Comparison of ENCODE assay signal across 8 mouse cellular contexts in the genomic region with DNA sequence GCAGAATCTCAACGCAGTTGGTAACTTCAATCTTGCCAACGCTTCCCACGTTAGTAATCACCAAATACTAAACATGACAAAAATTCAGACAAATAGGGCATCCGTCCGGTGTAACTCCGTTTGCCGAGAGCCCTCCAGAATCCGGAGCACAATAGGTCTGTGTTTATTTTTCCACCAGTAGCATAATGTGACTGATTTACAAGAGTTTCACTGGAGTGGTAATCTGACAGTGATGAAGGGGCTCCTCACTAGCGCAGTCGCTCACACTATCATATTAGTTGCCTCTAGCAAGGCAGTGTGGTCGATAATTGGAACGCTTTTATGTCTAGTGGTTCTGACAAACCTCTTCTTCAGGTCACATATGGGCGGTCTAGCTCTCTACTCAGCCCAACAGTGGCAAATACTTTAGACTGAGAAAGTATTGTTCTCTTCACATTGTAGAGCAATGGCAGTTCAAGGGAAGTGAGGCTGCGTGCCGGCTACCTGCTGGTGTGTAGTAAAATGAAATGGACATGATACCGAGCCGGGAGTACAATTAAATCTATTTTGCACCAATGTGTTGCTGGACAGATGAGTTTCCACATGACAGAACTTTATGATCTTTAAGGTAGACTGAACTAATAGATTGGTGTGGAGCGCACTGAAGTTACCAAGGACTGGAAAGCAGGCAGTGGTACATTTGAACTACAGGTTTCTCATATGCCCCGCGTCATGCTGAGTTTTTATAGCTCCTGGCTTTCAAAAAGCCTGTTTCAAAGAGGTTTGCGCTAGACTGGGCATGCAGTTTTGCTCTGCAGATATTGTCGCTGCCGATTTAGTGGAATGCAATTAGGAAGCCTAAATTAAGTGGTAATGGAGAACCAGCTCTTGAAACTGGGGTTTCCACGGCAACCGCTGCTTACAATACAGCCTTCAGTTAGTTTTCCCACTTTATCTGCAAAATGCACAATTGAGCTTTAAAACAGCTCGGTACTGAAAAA.
A peak's percentile ranks its signal among the peaks of the same experiment; 100 is the strongest.
DNase-seq lines count a peak whose midpoint lies in the region; ATAC-seq and TF ChIP-seq lines count a peak whose summit lies in the region.
"Had no signal": no experiment of that assay in that cellular context is flagged by ENCODE, and none has a peak within 500 bp of the region (broad histone marks: within the 10 kb centered on the region; RNA-seq: fewer than 3 reads in every experiment).

No protein-coding gene starts in this region.

- H3K4me2 ChIP-seq in forebrain, embryonic 13.5 days, result peak overlapping the region; percentile 64
- H3K4me2 ChIP-seq in limb, embryonic 14.5 days (replicated peaks; ENCODE audit: low read depth, low read length, severe bottlenecking), result peak overlapping the region; percentile 44

- no peaks in the 10 kb centered on the region for H3K9me3 ChIP-seq in forebrain, embryonic 13.5 days (replicated peaks)
- H3K9me3 ChIP-seq in limb, embryonic 14.5 days (ENCODE audit: control insufficient read depth, low read length), result no peaks in the 10 kb centered on the region

- H3K4me3 ChIP-seq in forebrain, embryonic 13.5 days, result peak overlapping the region; percentile 32
- peak overlapping the region; percentile 7; the same call in 1 of the 2 replicates for H3K4me3 ChIP-seq in limb, embryonic 14.5 days (replicated peaks; ENCODE audit: low read length)
- no peak overlapping the region for H3K4me3 ChIP-seq in thymus, adult 2 months (ENCODE audit: control insufficient read depth, insufficient read depth, low read length)

- H3K27ac ChIP-seq in forebrain, embryonic 13.5 days, result peak overlapping the region; percentile 88
- H3K27ac ChIP-seq in limb, embryonic 14.5 days (replicated peaks; ENCODE audit: low read depth, low read length), result no peak overlapping the region
- no peak overlapping the region for H3K27ac ChIP-seq in thymus, adult 2 months (ENCODE audit: control insufficient read depth, insufficient read depth, low read length)
- H3K27ac ChIP-seq: liver, embryonic 14.5 days had no signal

- H3K9ac ChIP-seq in forebrain, embryonic 13.5 days, result peak overlapping the region; percentile 50
- no peak overlapping the region for H3K9ac ChIP-seq in limb, embryonic 14.5 days (ENCODE audit: low read depth, low read length, severe bottlenecking)
- H3K9ac ChIP-seq: liver, embryonic 14.5 days had no signal

- no peak for TF ChIP-seq CTCF in thymus, adult 2 months (IDR thresholded peaks at IDR 0.05; ENCODE audit: borderline replicate concordance, control insufficient read depth, extremely low read depth, insufficient read depth, low read length, poor library complexity)

- peak; percentile 71 for DNase-seq in embryo, embryonic 11 days
- peak; percentile 12 for DNase-seq in kidney, postnatal 14 days
- DNase-seq in limb, embryonic 14.5 days (ENCODE audit: low spot score), result peak; percentile 34
- DNase-seq in adrenal gland, postnatal 4 days (ENCODE audit: low spot score in 2 of 2), result no peak
- DNase-seq in thymus, adult 2 months, result no peak

- WGBS in forebrain, embryonic 13.5 days, result 4% methylated on average over 26 of the region's 26 CpGs
- WGBS in limb, embryonic 14.5 days, result 24% methylated on average over 26 of the region's 26 CpGs
- WGBS in thymus, adult 2 months, result 85% methylated on average over 26 of the region's 26 CpGs

- no peak for TF ChIP-seq POLR2A in limb, embryonic 14.5 days (IDR thresholded peaks at IDR 0.05; ENCODE audit: borderline replicate concordance, extremely low read depth, insufficient read depth, insufficient read length)
- TF ChIP-seq POLR2A in thymus, adult 2 months (IDR thresholded peaks at IDR 0.05; ENCODE audit: control insufficient read depth, extremely low read depth, insufficient read depth, low read length, poor library complexity), result no peak

- H3K36me3 ChIP-seq in forebrain, embryonic 13.5 days (ENCODE audit: poor library complexity, severe bottlenecking), result no peaks in the 10 kb centered on the region
- H3K36me3 ChIP-seq in limb, embryonic 14.5 days (ENCODE audit: control insufficient read depth, insufficient read depth, low read length), result no peaks in the 10 kb centered on the region
- no peaks in the 10 kb centered on the region for H3K36me3 ChIP-seq in thymus, adult 2 months (ENCODE audit: control insufficient read depth, insufficient read depth, low read length)

- peak; percentile 82 for ATAC-seq in forebrain, embryonic 13.5 days
- no peak for ATAC-seq in limb, embryonic 14.5 days (ENCODE audit: low FRiP score, low read depth)
- ATAC-seq in megakaryocyte-erythroid progenitor cell, adult 5-6 weeks (replicated peaks; ENCODE audit: low FRiP score, low TSS enrichment, poor library complexity, severe bottlenecking), result no peak

- H3K4me1 ChIP-seq in forebrain, embryonic 13.5 days, result peaks cover 54% of the 10 kb centered on the region
- peaks cover 10% of the 10 kb centered on the region; the same call in 1 of the 2 replicates for H3K4me1 ChIP-seq in limb, embryonic 14.5 days (ENCODE audit: control insufficient read depth, insufficient read depth, low read length)
- no peaks in the 10 kb centered on the region for H3K4me1 ChIP-seq in thymus, adult 2 months (replicated peaks; ENCODE audit: control insufficient read depth, insufficient read depth, low read length)

- H3K27me3 ChIP-seq in forebrain, embryonic 13.5 days, result no peaks in the 10 kb centered on the region
- H3K27me3 ChIP-seq in limb, embryonic 14.5 days (ENCODE audit: control insufficient read depth, insufficient read depth, low read length), result no peaks in the 10 kb centered on the region
- H3K27me3 ChIP-seq in thymus, adult 2 months (ENCODE audit: control insufficient read depth, insufficient read depth, low read length), result no peaks in the 10 kb centered on the region

Comparison
In these comparisons a context has a peak if more than half of its experiments do, and no peak if none do; other contexts are left out.
1. DNase-seq: peak in embryo, embryonic 11 days (single experiment), kidney, postnatal 14 days (single experiment) and limb, embryonic 14.5 days (single experiment); none in adrenal gland, postnatal 4 days (0 of 2) and thymus, adult 2 months (single experiment).